Mouse (Mus musculus) cerebellum, postnatal 10 days (tissue): ENCODE results near the gene Dmxl2.

Experiments used
- DNase-seq, 2 experiments: peaks; one replicate each; pipeline ENCODE4 v3.0.0; 2021; ENCODE audit warnings: mixed read lengths in 2 of 2

Dmxl2 gene

GRCm38 (mm10) chr9:54501453-54502110 lies at the start of gene Dmxl2:
Gene Dmxl2 (minus strand): TSS chr9:54501626.
- peak; percentile 96 for DNase-seq

GRCm38 (mm10) chr9:54549433-54549832 lies 48.0 kb upstream of the Dmxl2 start:
- DNase-seq = no peak

- peak; percentile 85 to 86 for DNase-seq
Observed at GRCm38 (mm10) chr9:54547536-54547935, 46.1 kb upstream of the Dmxl2 start.

GRCm38 (mm10) chr9:54544954-54545315 lies 43.5 kb upstream of the Dmxl2 start:
- DNase-seq = no peak

GRCm38 (mm10) chr9:54544212-54544953 lies 43.0 kb upstream of the Dmxl2 start:
- no peak for DNase-seq

GRCm38 (mm10) chr9:54540801-54541200 lies 39.4 kb upstream of the Dmxl2 start:
- peak; percentile 32 to 47 for DNase-seq

GRCm38 (mm10) chr9:54538684-54539083 lies 37.3 kb upstream of the Dmxl2 start, which contains the start of gene Sh2d7:
Gene Sh2d7 (plus strand): TSS chr9:54538984.
- DNase-seq = peak in 1 of 2 experiments; percentile 5

- peak in 1 of 2 experiments; percentile 2 for DNase-seq
Observed at GRCm38 (mm10) chr9:54538244-54538643, 36.8 kb upstream of the Dmxl2 start.

GRCm38 (mm10) chr9:54537480-54537879 lies 36.1 kb upstream of the Dmxl2 start:
- no peak for DNase-seq

GRCm38 (mm10) chr9:54537030-54537429 lies 35.6 kb upstream of the Dmxl2 start:
- peak; percentile 62 to 69 for DNase-seq

- peak; percentile 89 to 92 for DNase-seq
Observed at GRCm38 (mm10) chr9:54536236-54536635, 34.8 kb upstream of the Dmxl2 start.

- DNase-seq = peak; percentile 98
Observed at GRCm38 (mm10) chr9:54533975-54534374, 32.5 kb upstream of the Dmxl2 start.

- peak; percentile 85 to 89 for DNase-seq
Observed at GRCm38 (mm10) chr9:54532926-54533325, 31.5 kb upstream of the Dmxl2 start.

GRCm38 (mm10) chr9:54531421-54531820 lies 30.0 kb upstream of the Dmxl2 start:
- DNase-seq = no peak

- DNase-seq = no peak
Observed at GRCm38 (mm10) chr9:54530836-54531235, 29.4 kb upstream of the Dmxl2 start.

- DNase-seq = no peak
Observed at GRCm38 (mm10) chr9:54529950-54530349, 28.5 kb upstream of the Dmxl2 start.

- peak; percentile 45 to 62 for DNase-seq
Observed at GRCm38 (mm10) chr9:54527694-54528093, 26.3 kb upstream of the Dmxl2 start.

GRCm38 (mm10) chr9:54520286-54520685 lies 18.9 kb upstream of the Dmxl2 start:
- no peak for DNase-seq

GRCm38 (mm10) chr9:54518921-54519320 lies 17.5 kb upstream of the Dmxl2 start:
- DNase-seq = no peak

- DNase-seq = no peak
Observed at GRCm38 (mm10) chr9:54515991-54516390, 14.6 kb upstream of the Dmxl2 start.

GRCm38 (mm10) chr9:54502873-54503272 lies 1.4 kb upstream of the Dmxl2 start:
- DNase-seq = peak; percentile 32 to 34

GRCm38 (mm10) chr9:54502111-54502495 lies 677 bp upstream of the Dmxl2 start:
- DNase-seq = peak; percentile 61 to 73

GRCm38 (mm10) chr9:54500832-54501452 lies 484 bp downstream of the Dmxl2 start:
- DNase-seq = peak; percentile 79 to 83

- peak; percentile 15 to 33 for DNase-seq
Observed at GRCm38 (mm10) chr9:54499791-54500190, 1.6 kb downstream of the Dmxl2 start.
